Mouse (Mus musculus) ES-E14 (cell line): Measurements from ENCODE around the gene Smad3. TPM values are rescaled to one million over a fixed set of nuclear protein-coding genes. Genes with fewer than 3 reads are reported as not detected.

Experiments used
- DNase-seq: peaks from one replicate; pipeline ENCODE4 v3.0.0-alpha.2; 2013; ENCODE audit warnings: low read depth, low spot score
- H3K27ac ChIP-seq: 2 replicates; pipeline ENCODE4 v1.5.1; 2012; ENCODE audit warnings: low read depth, mild to moderate bottlenecking, low read length, moderate library complexity, mixed read lengths; ENCODE audit not compliant: poor library complexity, insufficient read depth, severe bottlenecking
- H3K36me3 ChIP-seq: 2 replicates; pipeline ENCODE4 v1.6.1; 2012; ENCODE audit warnings: mild to moderate bottlenecking, low read length, moderate library complexity, mixed read lengths; ENCODE audit not compliant: control insufficient read depth, poor library complexity, insufficient read depth, severe bottlenecking
- H3K4me1 ChIP-seq, 2 experiments: fragments of 150-350 bp in 1 of 2; sonication (generic) in 1 of 2; 2 replicates each; pipeline ENCODE4 v1.6.1; 2012; ENCODE audit warnings: low read length in 2 of 2, mild to moderate bottlenecking in 1 of 2, mixed read lengths in 1 of 2; ENCODE audit not compliant: control insufficient read depth in 2 of 2, insufficient read depth in 2 of 2, poor library complexity in 1 of 2
- H3K4me3 ChIP-seq, 2 experiments: fragments of 150-350 bp in 1 of 2; sonication (generic) in 1 of 2; 2 replicates each; pipeline ENCODE4 v1.5.1; 2012; ENCODE audit warnings: low read length in 2 of 2, low read depth in 1 of 2, mild to moderate bottlenecking in 1 of 2, mixed read lengths in 1 of 2; ENCODE audit not compliant: insufficient read depth in 1 of 2, poor library complexity in 1 of 2, severe bottlenecking in 1 of 2
- H3K9ac ChIP-seq: 2 replicates; pipeline ENCODE4 v1.6.1; 2012; ENCODE audit warnings: low read depth, mild to moderate bottlenecking, low read length, mixed read lengths; ENCODE audit not compliant: poor library complexity, insufficient read depth, severe bottlenecking
- H3K9me3 ChIP-seq: fragments of 150-350 bp; sonication (generic); 2 replicates; pipeline ENCODE4 v1.6.1; 2012; ENCODE audit warnings: low read depth, mild to moderate bottlenecking, low read length; ENCODE audit not compliant: control insufficient read depth, insufficient read depth
- CHD2 ChIP-seq: IDR thresholded peaks from 2 replicates; pipeline ENCODE4 v1.6.1; 2014; ENCODE audit warnings: mild to moderate bottlenecking, low read depth, low read length, inconsistent platforms
- HCFC1 ChIP-seq: IDR thresholded peaks from 2 replicates; pipeline ENCODE4 v1.6.1; 2012; ENCODE audit warnings: low read length, inconsistent platforms, borderline replicate concordance; ENCODE audit not compliant: insufficient read depth
- MAFK ChIP-seq: IDR thresholded peaks from 2 replicates; pipeline ENCODE4 v1.6.1; 2014; ENCODE audit warnings: mild to moderate bottlenecking, low read depth, low read length, inconsistent platforms; ENCODE audit not compliant: insufficient read depth
- ZC3H11A ChIP-seq: IDR thresholded peaks from 2 replicates; pipeline ENCODE4 v1.6.1; 2012; ENCODE audit warnings: low read depth, mild to moderate bottlenecking, inconsistent platforms, low read length, borderline replicate concordance
- ZNF384 ChIP-seq: IDR thresholded peaks from 2 replicates; pipeline ENCODE4 v1.6.1; 2012; ENCODE audit warnings: low read depth, low read length, inconsistent platforms
- in situ Hi-C, 2 experiments: fragments of 600-800 bp; cut with MboI; formaldehyde crosslinking; loops; one replicate each; pipeline ENCODE4 v1.15.1; 2025; ENCODE audit warnings: low sequenced_read_pairs in 2 of 2, inconsistent platforms in 1 of 2; ENCODE audit not compliant: unreplicated experiment in 2 of 2
- total RNA-seq: library from RNA; depleted of rRNA; stranded (reverse); fragments of 300-350 nt; gene quantifications from 2 replicates; pipeline ENCODE4 v1.2.3, GENCODE M21; 2012

The Smad3 gene
- total RNA-seq, 1 experiment = 15.2 TPM

DNA sequence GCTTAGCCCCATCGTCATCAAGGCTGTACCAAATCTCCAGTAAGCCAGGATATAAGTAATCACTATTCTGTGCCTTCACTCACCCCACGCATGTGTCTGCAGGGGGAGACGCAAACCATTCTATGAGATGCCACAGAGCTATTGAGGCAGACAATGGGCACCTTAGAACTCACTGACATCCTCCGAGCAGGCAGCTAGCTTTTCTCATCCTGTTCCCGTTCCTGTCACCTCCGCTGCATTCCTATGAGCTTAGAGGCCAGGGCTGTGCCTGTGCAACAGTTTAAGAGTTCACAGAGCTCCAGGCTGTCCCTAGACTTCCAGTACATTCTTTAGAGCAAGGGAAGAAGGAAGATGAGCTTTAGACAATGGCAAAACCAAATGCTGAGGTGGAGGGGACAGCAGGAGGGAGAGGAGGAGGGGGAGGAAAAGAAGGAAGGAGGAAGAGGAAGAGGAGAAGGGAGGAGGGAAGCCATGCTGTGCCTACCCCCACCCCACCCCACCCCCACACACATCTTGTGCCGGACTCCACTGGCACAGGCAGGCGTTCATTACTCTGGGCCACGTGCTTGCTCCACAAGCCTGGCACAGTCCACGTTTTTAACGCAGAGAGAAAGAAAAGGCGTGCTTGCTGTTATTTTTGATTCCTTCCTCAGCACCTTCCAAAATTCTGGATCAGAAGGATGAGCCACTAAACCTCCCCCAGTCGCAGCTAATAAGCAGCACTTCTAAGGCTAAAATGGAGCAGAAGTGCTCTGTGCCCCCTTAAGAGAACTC lies 14.7 kb downstream of the Smad3 start:
- TF ChIP-seq ZNF384 = no peak
- no peak for TF ChIP-seq ZC3H11A
- TF ChIP-seq CHD2 = no peak
- TF ChIP-seq MAFK = no peak
- TF ChIP-seq HCFC1 = no peak
- no peak overlapping the region for H3K9ac ChIP-seq
- H3K36me3 ChIP-seq = peaks cover 6% of the 10 kb centered on the region; the same call in 1 of the 2 replicates
- H3K4me3 ChIP-seq = no peak overlapping the region
- no peak for DNase-seq
- peaks cover 3 to 11% of the 10 kb centered on the region in 2 experiments; a peak in 2 of 4 replicates for H3K4me1 ChIP-seq
- in situ Hi-C loops = no loop called here
- no peaks in the 10 kb centered on the region for H3K9me3 ChIP-seq
- no peak overlapping the region for H3K27ac ChIP-seq

GRCm38 (mm10) chr9:63742318-63742717 lies 15.5 kb downstream of the Smad3 start:
- Histone ChIP-seq H3K4me1 (peaks cover 3 to 14% of the 10 kb centered on the region in 2 experiments; a peak in 2 of 4 replicates), H3K9me3 (no peaks in the 10 kb centered on the region), H3K9ac (no peak overlapping the region), H3K27ac (no peak overlapping the region), H3K36me3 (peaks cover 6% of the 10 kb centered on the region; the same call in 1 of the 2 replicates), H3K4me3 (no peak overlapping the region)
- in situ Hi-C loops = no loop called here
- TF ChIP-seq ZNF384 (no peak), HCFC1 (no peak), ZC3H11A (no peak), CHD2 (no peak), MAFK (no peak)
- DNase-seq = no peak

- no peak overlapping the region for H3K27ac ChIP-seq
Measured at GRCm38 (mm10) chr9:63741792-63742191, 16.0 kb downstream of the Smad3 start.

DNA sequence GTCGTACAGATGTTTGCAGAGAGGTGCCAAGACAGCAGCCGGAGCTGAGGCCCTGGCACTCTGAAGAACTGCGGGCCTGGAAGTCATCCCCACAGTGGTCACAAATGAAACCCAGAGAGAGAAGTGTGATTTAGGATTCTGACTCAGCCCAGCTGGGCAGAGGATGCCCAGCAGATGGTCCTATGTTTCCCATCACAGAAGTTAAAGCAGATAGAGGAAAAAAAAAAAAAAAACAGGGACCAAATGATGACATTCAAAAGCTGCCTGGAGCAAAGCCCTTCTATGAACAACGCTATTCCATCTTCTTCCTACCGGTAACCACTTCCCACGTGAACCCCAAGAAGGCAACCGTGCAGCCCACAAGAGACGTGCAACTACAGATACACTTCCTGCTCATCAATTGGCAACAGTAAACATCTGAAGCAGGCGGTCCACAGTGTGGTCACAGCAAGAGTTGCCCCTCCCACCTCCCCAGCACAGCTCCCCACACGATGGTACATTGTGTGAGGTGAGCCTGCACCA lies 17.4 kb downstream of the Smad3 start:
- TF ChIP-seq CHD2 (no peak), MAFK (no peak), ZNF384 (no peak), ZC3H11A (no peak), HCFC1 (no peak)
- Histone ChIP-seq H3K4me1 (peaks cover 3 to 22% of the 10 kb centered on the region in 2 experiments; a peak in 2 of 4 replicates), H3K27ac (no peak overlapping the region), H3K9ac (no peak overlapping the region), H3K4me3 (no peak overlapping the region), H3K36me3 (peaks cover 6% of the 10 kb centered on the region; the same call in 1 of the 2 replicates), H3K9me3 (no peaks in the 10 kb centered on the region)
- in situ Hi-C loops = no loop called here
- DNase-seq = no peak

More at GRCm38 (mm10) chr9:63741792-63742191, 16.0 kb downstream of the Smad3 start:
- peak; percentile 65 for DNase-seq
- no peak overlapping the region for H3K9ac ChIP-seq
- peaks cover 6% of the 10 kb centered on the region; the same call in 1 of the 2 replicates for H3K36me3 ChIP-seq
- peaks cover 3 to 16% of the 10 kb centered on the region in 2 experiments; a peak in 2 of 4 replicates for H3K4me1 ChIP-seq
- TF ChIP-seq CHD2 (no peak), ZNF384 (no peak), HCFC1 (no peak), ZC3H11A (no peak), MAFK (no peak)
- in situ Hi-C loops = no loop called here
- H3K4me3 ChIP-seq = no peak overlapping the region
- H3K9me3 ChIP-seq = no peaks in the 10 kb centered on the region
